Mouse (Mus musculus): Measurements from ENCODE around the gene Ckap4.

- no peak for TF ChIP-seq CTCF (IDR thresholded peaks at IDR 0.05; ENCODE audit: extremely low read depth, insufficient read depth, insufficient read length, insufficient replicate concordance)
- no peak for TF ChIP-seq POLR2A (IDR thresholded peaks at IDR 0.05; ENCODE audit: low read depth, low read length)
Measured at GRCm38 (mm10) chr10:84578738-84579137, 44.9 kb upstream of the Ckap4 start.
